Mouse (Mus musculus) intestine, embryonic 15.5 days (tissue): ENCODE measurements around the gene Fcgr3. TPM values are rescaled to one million over a fixed set of nuclear protein-coding genes. Genes with fewer than 3 reads are reported as not detected.
"Not testable (repeated sequence)": the region's sequence is repeated elsewhere in the genome, so short reads cannot be mapped to it uniquely, and the experiment has no call there.

Experiments
- ATAC-seq: fragments of 200-750 bp; cut with Nextera tagmentation; 2 replicates; pipeline ENCODE4 v1.8.0; 2017; ENCODE audit warnings: moderate TSS enrichment, moderate library complexity
- H3K27ac ChIP-seq: fragments of 300-500 bp; sonication (generic); 2 replicates; pipeline ENCODE4 v1.5.1; 2015; ENCODE audit warnings: mild to moderate bottlenecking, inconsistent platforms
- H3K27me3 ChIP-seq: fragments of 300-500 bp; sonication (generic); replicated peaks from 2 replicates; pipeline ENCODE4 v1.6.1; 2015; ENCODE audit warnings: inconsistent platforms
- H3K36me3 ChIP-seq: fragments of 300-500 bp; sonication (generic); 2 replicates; pipeline ENCODE4 v1.6.1; 2015; ENCODE audit warnings: inconsistent platforms
- H3K4me1 ChIP-seq: fragments of 300-500 bp; sonication (generic); replicated peaks from 2 replicates; pipeline ENCODE4 v1.6.1; 2015; ENCODE audit warnings: inconsistent platforms
- H3K4me2 ChIP-seq: fragments of 300-500 bp; sonication (generic); replicated peaks from 2 replicates; pipeline ENCODE4 v1.6.1; 2015; ENCODE audit warnings: mild to moderate bottlenecking, inconsistent platforms
- H3K4me3 ChIP-seq: fragments of 300-500 bp; sonication (generic); replicated peaks from 2 replicates; pipeline ENCODE4 v1.5.1; 2015; ENCODE audit warnings: inconsistent platforms
- H3K9ac ChIP-seq: fragments of 300-500 bp; sonication (generic); 2 replicates; pipeline ENCODE4 v1.6.1; 2015; ENCODE audit warnings: inconsistent platforms
- H3K9me3 ChIP-seq: fragments of 300-500 bp; sonication (generic); 2 replicates; pipeline ENCODE4 v1.6.1; 2016; ENCODE audit warnings: inconsistent platforms
- WGBS: fragments of 180-500 bp; shearing (Covaris S2); methylation state at CpG from one replicate; pipeline ENCODE4 v1.1.7; 2015; 5-methylcytosine and 5-hydroxymethylcytosine counted together
- polyA plus RNA-seq: library from polyadenylated mRNA; unstranded; fragments of >200 nt; fragmentation: Nextera tagmentation; extraction: Ambion mirVana; gene quantifications from 2 replicates; pipeline ENCODE4 v1.2.1, GENCODE M21; 2015

Gene Fcgr3
- polyA plus RNA-seq = 14.0 and 14.7 TPM in 2 replicates

DNA sequence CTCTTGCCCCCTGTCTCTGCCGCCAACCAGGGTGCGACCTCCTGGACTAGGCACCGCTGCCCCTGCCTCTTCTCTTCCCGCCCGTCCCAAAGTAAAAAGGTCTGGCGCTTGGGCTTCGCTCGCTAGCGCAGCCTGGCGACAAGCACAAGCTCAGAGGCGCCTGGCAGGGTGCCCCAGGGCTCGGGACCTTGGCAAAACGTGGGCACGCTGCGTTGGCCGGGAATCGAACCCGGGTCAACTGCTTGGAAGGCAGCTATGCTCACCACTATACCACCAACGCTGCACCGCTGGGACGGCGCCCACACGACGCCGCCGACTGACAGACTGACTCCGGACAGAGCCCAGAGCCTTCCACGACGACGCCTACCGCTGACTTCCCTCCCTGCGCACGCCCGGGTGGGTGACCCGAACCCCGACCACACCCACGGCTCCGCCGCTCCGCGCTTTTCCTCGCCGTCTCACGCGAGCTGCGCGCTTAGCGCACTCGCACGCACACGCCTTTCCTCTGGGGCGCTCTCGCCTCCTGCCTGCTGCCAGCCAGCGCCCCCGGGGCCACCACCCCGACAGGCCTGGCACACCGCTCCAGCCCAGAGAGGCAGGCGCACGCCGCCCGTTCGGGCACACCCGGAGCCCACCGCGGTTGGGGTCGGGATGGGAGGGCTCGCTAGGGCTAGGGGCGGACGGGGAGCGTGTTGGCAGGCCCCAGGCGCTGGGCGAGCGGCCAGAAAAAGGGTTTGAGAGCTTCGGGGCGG, at the start of gene Fcgr3:
Gene Fcgr3 (minus strand): TSS at position 445 of the 752 bp plus-strand sequence.
- H3K36me3 ChIP-seq, H3K9me3 ChIP-seq, H3K27ac ChIP-seq, H3K4me1 ChIP-seq: not testable (repeated sequence)
- Histone ChIP-seq H3K9ac (0 out of 2 replicates have a peak within 1 kb of the TSS, but pooled peaks have one; percentile 0), H3K4me3 (peak within 1 kb of the TSS; percentile 38), H3K4me2 (peak within 1 kb of the TSS; percentile 63), H3K27me3 (peaks cover 22% of the 10 kb centered on the region)
- 1% methylated on average over 43 of the region's 75 CpGs for WGBS
- peak; percentile 75 for ATAC-seq

DNA sequence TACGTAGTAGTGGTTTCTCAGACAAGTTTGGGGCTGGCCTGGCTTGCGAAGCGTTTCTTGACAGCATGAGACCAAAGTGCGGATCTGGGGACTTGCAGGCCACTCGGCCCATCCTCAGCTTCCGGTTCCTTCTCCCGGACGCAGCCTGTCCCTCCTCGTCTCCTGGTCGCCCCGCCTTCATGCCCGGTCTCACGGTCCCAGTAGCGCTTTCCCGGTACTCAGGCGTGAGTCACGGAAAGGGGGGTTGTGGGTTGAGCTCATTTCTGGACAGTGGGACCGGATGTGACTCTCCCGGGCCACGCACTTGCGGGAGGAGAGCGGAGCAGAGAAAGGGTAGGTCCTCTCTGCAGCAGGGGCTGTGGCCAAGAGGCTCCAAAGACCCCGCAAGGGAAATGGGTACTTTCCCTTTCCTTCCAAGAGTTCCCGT, 49.2 kb upstream of the Fcgr3 start, which contains the start of gene Cfap126:
Gene Cfap126 (plus strand): TSS at position 46 of the 427 bp plus-strand sequence.
- WGBS = 2% methylated on average over 24 of the region's 24 CpGs
- H3K4me1 ChIP-seq = peaks cover 6% of the 10 kb centered on the region
- H3K9me3 ChIP-seq = no peaks in the 10 kb centered on the region
- H3K4me3 ChIP-seq = peak within 1 kb of the TSS; percentile 44
- H3K36me3 ChIP-seq = no peaks in the 10 kb centered on the region
- H3K27ac ChIP-seq = peak within 1 kb of the TSS; percentile 81
- H3K9ac ChIP-seq = peak within 1 kb of the TSS; percentile 48
- H3K27me3 ChIP-seq = no peaks in the 10 kb centered on the region
- peak within 1 kb of the TSS; percentile 71 for H3K4me2 ChIP-seq
- peak; percentile 48 for ATAC-seq

DNA sequence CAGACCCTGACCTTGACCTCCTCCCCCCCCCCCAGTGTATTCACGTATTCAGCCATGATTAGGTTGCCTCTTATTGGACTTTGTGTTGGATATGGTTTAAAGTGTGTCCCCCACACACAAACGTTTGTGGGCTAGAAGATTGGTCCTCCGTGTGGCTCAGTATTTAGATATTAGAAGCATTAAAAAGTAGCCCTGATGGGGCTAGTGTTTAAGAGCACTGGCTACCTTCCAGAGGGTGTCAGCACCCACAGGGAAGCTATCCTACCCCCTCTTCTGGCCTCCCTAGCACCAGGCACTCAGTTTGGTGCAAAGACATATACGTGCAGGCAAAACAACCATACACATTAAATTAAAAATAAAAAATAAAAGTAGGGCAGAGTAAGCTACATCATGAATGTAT, 48.3 kb upstream of the Fcgr3 start:
- H3K4me2 ChIP-seq = no peak overlapping the region
- no peaks in the 10 kb centered on the region for H3K36me3 ChIP-seq
- no peak overlapping the region for H3K9ac ChIP-seq
- 62% methylated on average over 4 of the region's 4 CpGs for WGBS
- 0 out of 2 replicates have a peak overlapping the region, but pooled peaks have one; percentile 44 for H3K4me3 ChIP-seq
- H3K27me3 ChIP-seq = no peaks in the 10 kb centered on the region
- H3K4me1 ChIP-seq = peaks cover 6% of the 10 kb centered on the region
- no peak overlapping the region for H3K27ac ChIP-seq
- H3K9me3 ChIP-seq = no peaks in the 10 kb centered on the region
- no peak for ATAC-seq

DNA sequence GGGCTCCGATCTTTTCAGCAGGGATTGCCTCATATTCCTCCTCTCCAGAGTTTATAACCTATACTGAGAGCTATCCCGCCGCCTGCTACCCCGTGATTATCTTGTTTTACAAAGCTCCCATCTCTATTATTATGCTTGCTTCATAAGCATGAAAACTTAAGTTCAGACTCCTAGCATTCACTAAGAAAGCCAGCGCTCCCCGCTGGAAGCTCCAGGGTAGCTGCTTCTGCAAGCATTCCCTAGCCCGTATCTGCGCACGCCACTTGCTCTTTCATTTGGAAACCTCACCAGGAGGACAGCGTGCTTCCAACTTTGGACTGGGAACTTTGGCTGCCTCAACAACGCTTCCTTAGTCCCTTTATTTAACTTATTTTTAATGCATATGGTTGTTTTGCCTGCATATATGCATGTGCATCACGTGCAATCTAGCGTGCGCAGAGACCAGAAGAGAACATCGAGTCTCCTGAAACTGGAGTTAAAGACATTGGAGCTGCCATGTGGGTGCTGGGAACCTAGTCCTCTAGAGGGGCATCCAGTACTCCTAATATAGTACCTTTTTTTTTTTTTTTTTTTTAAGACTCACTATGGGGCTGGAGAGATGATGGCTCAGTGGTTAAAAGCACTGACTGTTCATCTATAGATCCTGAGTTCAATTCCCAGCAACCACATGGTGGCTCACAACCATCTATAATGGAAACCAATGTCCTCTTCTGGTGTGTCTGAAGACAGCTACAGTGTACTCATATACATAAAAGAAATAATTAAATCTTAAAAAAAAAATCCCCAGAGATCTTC, 47.2 kb upstream of the Fcgr3 start:
- peak overlapping the region; percentile 64 for H3K4me2 ChIP-seq
- peak overlapping the region; percentile 42 for H3K9ac ChIP-seq
- 2% methylated on average over 15 of the region's 15 CpGs for WGBS
- peak overlapping the region; percentile 82 for H3K27ac ChIP-seq
- peak overlapping the region; percentile 48 for H3K4me3 ChIP-seq
- H3K27me3 ChIP-seq = no peaks in the 10 kb centered on the region
- no peaks in the 10 kb centered on the region for H3K9me3 ChIP-seq
- peak; percentile 18 for ATAC-seq
- H3K4me1 ChIP-seq = peaks cover 6% of the 10 kb centered on the region
- H3K36me3 ChIP-seq = no peaks in the 10 kb centered on the region

DNA sequence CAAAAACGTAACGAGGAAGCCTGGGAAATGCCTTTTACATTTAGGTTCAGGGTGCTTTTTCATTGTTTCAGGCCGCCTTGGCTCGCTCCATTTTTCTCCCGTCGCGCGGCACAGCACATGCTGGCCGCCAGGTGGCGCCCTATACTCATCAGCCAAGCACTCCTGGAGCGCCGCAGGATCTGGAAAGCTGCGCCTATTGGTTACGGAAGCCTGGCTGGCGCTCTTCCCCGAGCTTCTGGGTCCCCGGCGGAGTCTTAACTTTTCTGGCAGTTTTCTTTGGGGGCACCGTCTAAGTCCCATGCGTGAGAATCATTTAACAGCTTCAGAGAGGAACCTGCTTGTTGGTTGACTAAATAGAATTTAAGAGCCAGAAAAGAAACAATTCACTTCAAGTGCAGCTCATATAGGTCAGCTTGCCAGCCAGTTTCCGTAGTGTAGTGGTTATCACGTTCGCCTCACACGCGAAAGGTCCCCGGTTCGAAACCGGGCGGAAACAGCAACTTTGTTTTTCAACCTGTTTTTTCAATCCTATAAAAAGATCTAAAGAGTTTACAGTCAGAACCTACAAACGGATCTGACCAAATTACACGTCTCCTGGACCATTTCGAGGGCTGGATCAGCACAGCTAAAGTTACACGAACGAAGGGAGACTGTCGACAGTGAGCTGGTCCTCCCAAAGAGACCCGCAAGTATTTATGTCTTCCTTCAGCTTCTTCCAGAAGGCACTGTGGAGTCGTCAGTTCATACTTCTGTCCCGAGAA, 46.5 kb upstream of the Fcgr3 start:
- Histone ChIP-seq H3K36me3 (no peaks in the 10 kb centered on the region), H3K4me1 (peaks cover 6% of the 10 kb centered on the region), H3K9me3 (no peaks in the 10 kb centered on the region), H3K9ac (peak overlapping the region; percentile 42), H3K27me3 (no peaks in the 10 kb centered on the region), H3K4me3 (peak overlapping the region; percentile 48), H3K4me2 (peak overlapping the region; percentile 64), H3K27ac (peak overlapping the region; percentile 82)
- ATAC-seq = peak; percentile 91
- WGBS = under 1% methylated on average over 38 of the region's 38 CpGs

DNA sequence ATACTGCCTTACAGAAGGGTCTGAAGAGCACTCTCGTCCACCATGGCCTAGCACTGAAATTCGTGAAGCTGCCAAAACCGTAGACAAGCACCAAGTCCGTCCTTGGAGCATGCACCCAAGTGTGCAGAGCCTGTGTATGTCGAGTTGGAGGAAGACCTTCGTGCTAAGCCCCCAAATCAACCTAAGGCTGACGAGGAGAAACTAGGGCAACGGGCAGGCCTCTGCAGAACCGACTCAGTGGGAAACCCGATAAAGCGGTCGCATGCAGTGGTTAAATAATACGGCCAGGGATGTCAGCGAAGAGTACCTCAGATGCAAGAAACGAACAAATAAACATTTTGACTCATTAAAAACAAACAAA, 45.9 kb upstream of the Fcgr3 start:
- H3K27ac ChIP-seq = 0 out of 2 replicates have a peak overlapping the region, but pooled peaks have one; percentile 30
- no peaks in the 10 kb centered on the region for H3K9me3 ChIP-seq
- H3K27me3 ChIP-seq = no peaks in the 10 kb centered on the region
- peaks cover 6% of the 10 kb centered on the region for H3K4me1 ChIP-seq
- WGBS = 18% methylated on average over 15 of the region's 15 CpGs
- H3K4me2 ChIP-seq = peak overlapping the region; percentile 62
- peak; percentile 28; the same call in 1 of the 2 replicates for ATAC-seq
- H3K9ac ChIP-seq = peak overlapping the region; percentile 42
- H3K4me3 ChIP-seq = peak overlapping the region; percentile 48
- no peaks in the 10 kb centered on the region for H3K36me3 ChIP-seq

DNA sequence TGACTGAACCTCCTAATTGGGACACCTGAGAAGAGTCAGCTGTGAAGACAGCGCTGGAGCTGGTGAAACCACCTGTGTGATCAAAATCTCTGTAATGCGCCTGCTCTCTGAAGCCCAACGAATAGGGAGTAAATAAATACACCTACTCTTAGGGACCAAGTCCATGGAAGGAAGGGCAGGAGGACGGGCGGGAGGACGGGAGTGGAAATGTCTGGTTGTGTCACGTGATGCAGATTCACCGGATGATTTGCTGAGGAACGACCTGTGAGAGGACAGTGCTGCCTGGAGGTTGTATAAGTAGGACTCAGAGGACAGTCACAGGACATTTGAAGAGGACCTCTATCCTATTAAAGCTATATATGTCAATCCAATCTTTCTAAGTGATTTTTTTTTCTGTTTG, 44.9 kb upstream of the Fcgr3 start:
- H3K4me3 ChIP-seq = no peak overlapping the region
- H3K9me3 ChIP-seq = no peaks in the 10 kb centered on the region
- H3K27ac ChIP-seq = no peak overlapping the region
- H3K27me3 ChIP-seq = no peaks in the 10 kb centered on the region
- no peaks in the 10 kb centered on the region for H3K36me3 ChIP-seq
- H3K9ac ChIP-seq = no peak overlapping the region
- peaks cover 6% of the 10 kb centered on the region for H3K4me1 ChIP-seq
- ATAC-seq = no peak
- H3K4me2 ChIP-seq = no peak overlapping the region
- 41% methylated on average over 9 of the region's 9 CpGs for WGBS

DNA sequence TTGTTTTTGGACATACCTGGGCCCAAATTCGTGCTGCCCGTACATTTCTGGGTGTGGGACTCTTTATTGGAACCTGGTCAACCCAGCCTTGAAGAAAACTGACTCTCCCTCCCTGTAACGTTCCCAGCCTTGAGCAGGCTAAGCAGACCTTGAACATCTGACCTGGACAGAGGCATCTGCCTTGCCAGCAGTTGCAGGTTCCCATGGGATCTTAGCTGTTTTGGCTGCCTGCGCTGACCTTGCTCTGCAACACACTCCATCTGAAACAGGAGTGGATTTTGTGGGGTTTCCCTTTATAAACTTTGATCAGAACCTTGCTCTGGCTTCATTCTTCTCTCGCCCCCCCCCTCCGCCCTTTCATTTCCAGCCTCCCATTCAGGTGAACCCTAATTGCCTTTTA, 40.5 kb upstream of the Fcgr3 start:
- 75% methylated on average over 6 of the region's 6 CpGs for WGBS
- H3K4me3 ChIP-seq = no peak overlapping the region
- no peak overlapping the region for H3K27ac ChIP-seq
- no peaks in the 10 kb centered on the region for H3K27me3 ChIP-seq
- H3K9me3 ChIP-seq = no peaks in the 10 kb centered on the region
- no peak for ATAC-seq
- H3K4me2 ChIP-seq = no peak overlapping the region
- no peak overlapping the region for H3K9ac ChIP-seq
- H3K36me3 ChIP-seq = no peaks in the 10 kb centered on the region
- 0 out of 2 replicates have a peak, but pooled peaks cover 2% of the 10 kb centered on the region for H3K4me1 ChIP-seq

DNA sequence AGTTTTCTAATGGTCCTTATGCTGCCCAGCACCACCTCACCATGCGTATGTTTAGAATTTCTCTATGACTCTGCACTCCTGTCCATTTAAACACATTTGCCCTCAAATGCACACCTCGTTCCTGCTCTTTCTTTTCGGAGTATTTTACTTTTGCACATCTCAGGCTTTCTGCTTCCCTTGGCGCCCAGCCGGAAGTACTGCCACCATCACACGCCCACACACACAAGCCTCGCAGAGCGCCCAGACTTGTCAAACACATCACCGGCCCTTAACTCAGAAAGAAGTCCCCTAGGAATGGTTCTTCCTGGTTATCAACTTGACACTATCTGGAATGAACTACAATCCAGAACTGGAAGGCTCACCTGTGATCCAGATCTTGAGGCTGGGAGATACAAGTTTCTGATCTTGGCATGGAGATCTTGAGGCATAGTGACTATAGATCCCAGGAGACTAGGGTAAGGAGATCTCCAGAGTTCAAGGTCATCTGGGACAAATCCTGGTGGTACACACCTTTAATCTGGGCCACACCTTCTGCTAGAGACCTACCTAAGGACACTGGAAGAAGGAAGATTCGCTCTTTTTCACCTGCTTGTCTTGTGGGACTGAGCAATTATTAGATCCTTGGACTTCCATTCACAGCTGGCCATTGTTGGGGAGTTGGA, 38.6 kb upstream of the Fcgr3 start:
- Histone ChIP-seq H3K4me1 (0 out of 2 replicates have a peak, but pooled peaks cover 2% of the 10 kb centered on the region), H3K9me3 (no peaks in the 10 kb centered on the region), H3K9ac (no peak overlapping the region), H3K27ac (peak overlapping the region; percentile 7; the same call in 1 of the 2 replicates), H3K4me3 (peak overlapping the region; percentile 68), H3K27me3 (no peaks in the 10 kb centered on the region), H3K36me3 (no peaks in the 10 kb centered on the region), H3K4me2 (peak overlapping the region; percentile 79)
- peak; percentile 28 for ATAC-seq
- 8% methylated on average over 10 of the region's 10 CpGs for WGBS

DNA sequence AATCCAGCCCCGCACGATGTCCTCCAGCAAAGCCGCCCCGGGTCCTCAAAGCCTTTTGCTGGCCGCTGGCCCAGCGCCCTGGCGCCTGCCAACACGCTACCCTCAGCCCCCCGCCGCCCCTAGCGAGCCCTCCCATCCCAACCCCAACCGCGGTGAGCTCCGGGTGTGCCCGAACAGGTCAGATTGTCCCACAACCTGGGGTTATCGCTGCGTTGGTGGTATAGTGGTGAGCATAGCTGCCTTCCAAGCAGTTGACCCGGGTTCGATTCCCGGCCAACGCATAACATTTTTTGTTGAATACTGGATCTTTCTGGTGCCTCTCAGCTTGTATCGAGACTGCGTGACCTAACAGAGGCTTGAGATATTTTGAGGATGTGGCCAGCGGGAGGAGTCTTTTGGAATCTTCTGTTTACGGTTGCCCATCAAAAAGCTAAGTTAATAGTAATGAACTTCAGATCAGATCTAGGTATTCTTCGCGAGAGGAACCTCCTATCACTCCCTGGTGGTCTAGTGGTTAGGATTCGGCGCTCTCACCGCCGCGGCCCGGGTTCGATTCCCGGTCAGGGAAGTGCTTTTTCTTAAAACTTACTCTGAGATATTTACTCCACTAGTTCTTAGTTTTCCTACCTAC, 37.9 kb upstream of the Fcgr3 start:
- WGBS = under 1% methylated on average over 35 of the region's 35 CpGs
- H3K9me3 ChIP-seq = no peaks in the 10 kb centered on the region
- no peaks in the 10 kb centered on the region for H3K27me3 ChIP-seq
- peak overlapping the region; percentile 50 for H3K9ac ChIP-seq
- H3K4me2 ChIP-seq = peak overlapping the region; percentile 79
- H3K4me3 ChIP-seq = peak overlapping the region; percentile 68
- H3K4me1 ChIP-seq = 0 out of 2 replicates have a peak, but pooled peaks cover 2% of the 10 kb centered on the region
- H3K27ac ChIP-seq = peak overlapping the region; percentile 77
- peak; percentile 92 for ATAC-seq
- H3K36me3 ChIP-seq = no peaks in the 10 kb centered on the region
